Mouse (Mus musculus) frontal cortex, postnatal 25 days (tissue): ENCODE measurements at regions not wholly inside any gene's neighbourhood (a gene's known extent, or its start where the extent isn't known, plus 50 kb on each side); places are given as distances from the start of the nearest gene placed in this dataset.
A peak's percentile ranks its signal among the peaks of the same experiment; 100 is the strongest.
"Not testable (repeated sequence)": the region's sequence is repeated elsewhere in the genome, so short reads cannot be mapped to it uniquely, and the experiment has no call there.

Experiments
- DNase-seq, 2 experiments: peaks; one replicate each; pipeline ENCODE4 v3.0.0; 2022; ENCODE audit warnings: low spot score in 2 of 2

DNA sequence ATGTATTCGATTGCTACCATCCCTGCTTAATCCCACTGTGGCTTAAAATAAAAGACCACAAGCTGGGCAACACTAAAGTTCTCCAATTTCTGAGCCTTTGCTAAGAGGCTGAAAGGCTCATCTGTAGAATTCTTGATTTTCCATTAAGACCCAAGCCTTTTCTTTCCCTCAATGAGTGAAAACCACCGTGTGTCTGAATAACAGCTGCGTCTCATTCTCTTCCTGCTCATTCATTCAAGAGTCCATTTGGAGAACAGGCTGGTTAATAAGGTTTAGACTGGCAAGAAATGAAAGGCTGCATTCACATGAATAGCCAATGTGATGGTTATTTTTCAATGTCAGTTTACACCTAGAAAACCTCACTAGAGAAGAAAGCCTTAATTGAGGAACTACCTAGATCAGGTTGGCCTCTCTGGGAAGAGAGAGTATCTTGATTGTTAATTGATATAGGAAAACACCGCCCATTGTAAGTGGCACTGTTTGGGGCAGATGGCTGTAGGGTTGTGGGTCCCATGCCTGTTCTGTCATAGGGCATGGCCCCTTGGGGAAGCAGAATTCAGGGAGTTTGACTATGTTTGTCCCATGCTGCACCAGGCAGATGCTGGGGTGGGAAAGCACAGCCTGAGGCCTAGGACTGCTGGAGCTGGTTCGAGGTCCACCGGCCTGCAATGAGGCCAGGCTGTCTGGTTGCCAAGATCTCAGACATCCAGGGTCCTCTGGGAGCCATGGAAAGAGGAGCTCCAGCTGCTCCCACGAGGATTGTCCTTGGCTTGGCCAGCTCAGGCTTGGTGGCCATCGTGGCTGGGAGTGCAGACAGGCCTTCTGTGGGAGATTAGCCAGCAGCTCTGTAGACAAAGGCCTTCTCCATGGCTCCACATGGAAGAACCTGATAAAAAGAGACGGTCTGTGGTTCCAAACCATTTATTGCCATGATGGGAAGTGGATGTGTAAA, 161.3 kb upstream of the Castor2 start:
- DNase-seq: no peak

DNA sequence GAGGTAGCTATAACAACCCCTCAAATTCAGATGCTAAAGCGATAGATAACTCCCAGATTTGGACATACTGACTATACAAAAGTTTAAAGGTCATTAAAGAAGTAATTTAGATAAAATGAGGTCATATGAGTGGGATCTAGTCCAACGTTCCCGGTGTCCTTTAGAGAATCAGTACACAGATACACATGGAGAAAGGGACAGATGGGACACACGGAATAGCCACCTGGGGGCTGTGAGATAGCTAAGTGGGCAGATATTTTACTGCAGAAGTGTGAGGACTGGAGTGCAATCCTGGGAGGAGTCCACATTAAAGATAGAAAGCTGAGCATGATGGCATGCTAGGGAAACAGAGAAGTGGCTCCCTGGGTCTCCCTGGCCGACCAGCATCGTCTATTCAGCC, 164.1 kb upstream of the Castor2 start:
- DNase-seq: no peak

DNA sequence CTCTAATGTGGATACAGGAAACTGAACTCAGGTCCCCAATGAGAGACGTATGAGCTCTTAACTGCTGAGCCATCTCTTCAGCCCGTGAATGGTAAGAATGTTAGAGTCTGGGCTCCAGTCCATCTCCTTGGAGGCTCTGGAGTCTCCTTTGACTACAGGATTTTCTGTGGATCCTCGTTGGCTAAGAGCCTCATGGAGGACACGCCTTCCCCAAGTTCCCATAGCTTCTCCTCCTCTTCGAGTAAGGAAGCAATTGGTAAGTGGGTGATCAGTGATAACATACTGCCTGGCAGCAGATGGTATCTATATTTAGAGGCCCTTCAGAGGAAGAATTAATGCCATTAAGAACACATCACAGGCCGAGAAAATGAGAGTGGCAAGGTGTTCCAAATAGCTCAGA, 164.5 kb upstream of the Castor2 start:
- peak in 1 of 2 experiments; percentile 16 for DNase-seq

DNA sequence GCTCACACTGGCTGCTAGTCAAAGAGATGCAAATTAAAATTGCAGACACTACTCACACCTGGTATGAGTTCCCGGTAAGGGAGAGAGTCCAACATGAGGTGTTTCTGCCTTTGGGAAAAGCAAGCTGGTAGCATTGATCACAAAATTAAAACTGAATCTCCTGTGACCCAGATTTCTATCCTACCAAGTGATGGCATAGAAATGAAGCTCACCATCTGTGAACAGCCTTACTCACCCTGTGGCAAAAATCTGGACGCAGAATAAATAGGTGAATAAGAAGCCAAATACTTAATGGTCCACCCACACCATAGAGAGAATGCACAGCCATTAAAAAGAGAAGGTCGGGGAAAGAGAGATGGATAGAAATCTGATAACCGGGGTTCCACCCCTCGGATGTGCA, 169.4 kb upstream of the Castor2 start:
- DNase-seq: no peak

DNA sequence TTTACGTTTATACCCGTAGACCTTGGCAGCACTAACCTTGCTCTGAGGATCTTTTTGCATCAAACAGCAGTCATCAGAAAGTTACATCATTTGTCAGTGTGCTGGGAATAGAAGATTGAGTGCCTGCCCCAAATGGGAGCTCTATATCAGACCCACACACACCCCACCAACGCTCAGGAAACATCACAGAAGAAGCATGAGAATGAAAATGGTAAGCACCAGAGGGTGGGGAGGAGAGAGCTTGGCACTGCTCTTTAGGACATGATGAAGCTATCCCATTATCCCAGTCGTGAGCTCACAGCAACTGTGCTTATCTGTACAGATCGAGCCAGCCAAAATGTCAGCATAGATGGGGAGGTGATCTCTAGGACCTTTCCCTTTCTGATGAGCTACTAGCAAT, 172.5 kb upstream of the Castor2 start:
- DNase-seq: no peak

DNA sequence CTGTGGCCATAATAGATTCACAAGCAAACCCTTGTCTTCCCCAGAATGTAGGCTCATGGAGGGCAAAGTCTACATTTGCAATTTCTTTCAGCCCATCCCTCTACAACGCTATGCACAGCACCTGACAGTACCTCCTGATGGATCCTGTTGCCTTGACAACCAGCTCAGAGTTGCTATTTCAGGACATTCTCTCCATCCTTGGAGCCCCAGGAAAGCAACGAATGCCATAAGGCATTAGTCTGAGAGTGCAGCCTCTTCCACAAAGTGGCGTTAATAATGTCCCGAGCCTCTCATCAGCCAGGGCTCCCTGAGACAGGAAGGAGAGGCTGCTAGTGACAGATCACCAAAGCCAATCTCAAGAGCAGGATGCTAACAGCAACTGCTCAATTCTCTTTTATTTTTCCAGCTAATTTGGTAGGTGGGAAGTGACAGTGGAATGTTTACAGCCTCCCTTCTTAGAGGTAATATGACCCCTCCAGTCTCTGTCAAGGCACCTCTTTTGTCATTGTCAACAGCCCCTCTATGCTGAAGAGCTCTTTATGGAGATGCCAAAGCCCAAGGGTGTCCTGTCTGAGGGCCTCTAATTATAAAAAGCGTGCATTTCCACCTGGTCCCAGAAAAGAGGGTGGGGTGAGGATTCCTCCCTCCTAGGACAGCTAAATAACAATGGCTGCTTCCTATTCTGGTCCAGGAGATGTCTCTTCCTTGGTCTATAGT, 174.2 kb upstream of the Castor2 start:
- DNase-seq: peak in 1 of 2 experiments; percentile 15

DNA sequence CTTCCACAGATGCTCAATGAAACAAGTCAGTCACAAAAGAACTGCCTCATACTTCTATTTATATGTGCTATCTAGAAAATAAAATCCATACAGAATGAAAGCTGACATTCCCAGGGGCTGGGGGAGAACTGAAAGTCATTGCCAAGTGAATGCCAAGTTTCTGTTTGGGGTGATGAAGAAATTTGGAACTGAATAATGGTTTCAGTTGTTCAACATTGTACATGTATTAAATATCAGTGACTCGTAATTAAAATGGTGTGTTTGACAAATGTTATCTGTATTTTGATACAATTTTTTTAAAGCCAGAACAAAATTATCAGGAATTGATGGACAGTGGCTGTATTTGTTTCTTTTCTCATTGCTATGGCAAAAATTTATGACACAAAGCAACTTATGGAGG, 177.3 kb upstream of the Castor2 start:
- DNase-seq: no peak

DNA sequence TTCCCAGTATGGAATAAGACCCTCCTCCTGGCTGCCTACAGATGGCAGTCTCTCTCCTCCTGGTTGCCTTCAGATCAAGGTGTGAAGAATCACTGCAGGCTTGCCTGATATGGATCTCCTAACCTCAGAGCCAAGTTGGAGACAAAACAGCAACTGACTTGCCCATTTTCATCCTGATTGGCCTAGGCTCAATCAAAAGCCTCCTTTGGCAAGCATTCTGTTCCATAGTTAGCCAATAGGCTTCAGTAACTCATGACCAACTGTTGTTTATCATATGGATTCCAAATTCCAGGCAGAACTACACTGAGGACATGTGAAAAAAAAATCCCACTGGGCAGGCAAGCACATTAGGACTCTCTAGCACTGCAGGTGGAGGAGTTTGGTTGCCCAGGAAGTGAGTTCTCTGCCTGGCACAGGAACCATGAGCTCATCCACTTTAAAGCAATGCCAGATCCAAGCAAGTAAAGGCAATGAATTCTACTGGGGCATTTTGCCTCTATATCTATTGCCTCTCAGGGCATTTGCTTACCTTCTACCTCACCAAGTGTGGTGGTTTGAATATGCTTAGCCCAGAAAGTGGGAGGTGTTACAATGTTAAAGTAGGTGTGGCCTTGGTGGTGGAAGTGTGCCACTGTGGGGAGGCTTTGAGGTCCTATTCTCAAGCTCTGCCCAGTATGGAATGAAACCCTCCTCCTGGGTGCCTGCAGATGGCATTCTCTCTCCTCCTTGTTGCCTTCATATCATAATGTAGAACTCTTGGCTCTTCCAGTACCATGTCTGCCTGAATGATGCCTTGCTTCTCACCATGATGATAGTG, 183.6 kb upstream of the Castor2 start:
- no peak for DNase-seq

DNA sequence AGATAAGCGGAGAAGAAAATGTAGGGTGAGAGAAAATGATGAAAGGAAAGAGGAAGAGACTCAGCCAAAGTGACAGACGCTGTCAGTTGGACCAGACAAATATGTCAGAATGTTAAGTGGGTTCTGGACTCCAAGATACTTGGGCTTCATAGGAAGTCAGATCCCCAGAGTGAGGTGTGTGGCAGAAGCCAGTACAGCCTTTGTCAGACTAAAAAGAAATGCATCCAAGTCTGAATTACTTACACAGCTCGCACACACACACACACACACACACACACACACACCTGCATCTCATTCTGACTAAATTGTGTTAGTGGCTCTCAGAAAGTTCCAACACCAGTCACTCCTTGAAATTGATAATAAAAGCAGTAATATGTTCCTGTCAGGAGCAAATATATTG, 192.1 kb upstream of the Castor2 start:
- DNase-seq: no peak

DNA sequence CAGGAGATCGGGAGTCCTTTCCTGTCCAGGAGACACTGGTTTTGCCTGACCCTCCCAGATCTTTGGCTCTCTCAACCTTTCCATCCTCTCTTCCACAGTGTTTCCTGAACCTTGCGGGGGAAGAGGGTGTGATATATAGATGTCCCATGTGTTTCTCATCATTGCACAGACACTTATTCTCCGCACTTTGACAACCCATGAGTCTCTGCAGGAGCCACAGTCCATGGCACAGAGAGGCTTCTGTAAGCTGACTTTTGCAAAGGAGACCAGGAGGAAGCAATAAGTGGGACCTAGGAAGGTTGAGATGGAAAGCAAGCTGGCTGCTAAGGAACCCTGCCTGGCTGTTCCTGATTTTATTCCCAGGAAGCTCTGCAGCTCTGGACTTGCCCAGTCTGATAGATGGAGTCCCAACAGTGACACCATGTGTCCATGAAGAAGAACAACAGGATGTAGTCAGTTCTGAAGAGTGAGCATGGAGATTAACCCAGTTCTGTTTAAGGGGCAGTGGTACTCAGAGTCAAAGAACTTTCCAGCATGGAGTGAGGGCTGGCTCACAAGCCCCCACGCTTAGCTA, 201.4 kb upstream of the Castor2 start:
- no peak for DNase-seq

DNA sequence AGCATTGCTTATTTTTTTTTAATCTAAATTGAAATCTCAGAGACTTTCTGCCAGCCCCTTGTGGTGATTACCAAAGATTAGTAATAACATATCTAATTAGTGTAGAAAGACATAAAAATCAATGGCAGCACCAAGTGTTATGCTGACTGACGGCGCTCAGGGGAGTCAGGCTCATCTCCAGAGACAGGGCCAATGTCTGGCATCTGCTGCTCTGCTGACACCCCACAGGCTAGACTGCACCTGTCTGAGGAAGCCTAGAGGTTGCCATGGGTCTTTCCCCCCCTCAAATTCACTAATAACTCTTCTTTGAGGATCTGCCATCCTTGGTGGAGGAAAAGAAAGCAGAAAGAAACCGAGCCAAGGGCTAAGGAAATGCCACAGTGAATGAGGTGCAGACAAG, 208.8 kb upstream of the Castor2 start:
- no peak for DNase-seq

DNA sequence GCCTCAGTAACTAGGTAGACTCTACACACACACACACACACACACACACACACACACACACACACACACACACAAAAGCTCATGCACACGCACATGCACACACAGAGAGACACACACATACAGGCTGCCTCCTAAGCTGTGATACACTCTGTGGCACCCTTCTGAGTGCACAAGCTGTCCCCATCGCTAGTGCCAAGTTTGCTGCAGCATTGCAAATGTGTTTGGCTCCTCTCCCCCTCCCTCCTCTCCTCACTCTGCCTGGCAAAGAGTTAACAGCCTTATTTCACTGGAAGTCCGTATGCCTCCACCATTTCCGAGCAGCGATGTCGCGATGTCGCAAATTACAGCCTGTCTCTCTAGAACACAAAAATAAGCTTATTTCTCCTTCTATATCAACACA, 209.7 kb upstream of the Castor2 start:
- peak; percentile 19 to 22 for DNase-seq

DNA sequence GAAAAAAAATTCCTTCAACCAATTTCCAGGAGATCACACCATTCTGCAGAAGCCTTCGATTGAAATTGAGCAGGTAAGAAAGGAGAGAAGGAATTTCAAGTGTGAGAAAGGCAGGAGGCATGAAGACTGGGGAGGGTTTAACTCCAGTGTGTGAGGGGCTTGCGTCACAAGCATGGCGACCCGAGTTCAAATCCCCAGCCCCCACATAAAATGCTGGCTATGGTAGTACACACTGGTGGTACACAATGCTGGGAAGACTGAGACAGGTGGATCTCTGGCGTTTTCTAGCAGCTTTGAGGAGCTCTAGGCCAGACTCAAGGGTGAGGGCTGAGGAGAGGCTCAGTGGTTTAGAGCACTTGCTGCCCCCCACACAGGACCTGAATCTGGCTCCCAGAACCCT, 214.0 kb upstream of the Castor2 start:
- DNase-seq: no peak

DNA sequence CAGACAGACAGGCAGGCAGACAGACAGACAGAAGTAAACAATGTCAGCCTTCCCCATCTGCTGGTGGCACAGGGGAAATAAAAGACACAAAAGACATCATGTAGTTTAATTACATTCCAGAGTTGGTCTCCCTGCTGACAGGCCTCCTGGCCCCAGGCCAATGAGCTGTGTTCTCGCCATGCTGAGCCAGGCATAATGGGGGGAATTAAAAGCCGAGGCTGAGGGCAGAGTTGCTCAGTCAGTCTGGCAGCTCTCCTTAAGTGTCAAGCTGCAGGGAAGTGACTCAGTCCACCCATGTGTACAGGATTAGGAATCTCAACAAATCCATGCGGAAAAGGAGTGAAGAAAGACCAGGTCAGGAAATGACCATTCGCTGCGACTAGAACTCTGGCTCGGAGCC, 214.5 kb upstream of the Castor2 start:
- DNase-seq: peak in 1 of 2 experiments; percentile 13

DNA sequence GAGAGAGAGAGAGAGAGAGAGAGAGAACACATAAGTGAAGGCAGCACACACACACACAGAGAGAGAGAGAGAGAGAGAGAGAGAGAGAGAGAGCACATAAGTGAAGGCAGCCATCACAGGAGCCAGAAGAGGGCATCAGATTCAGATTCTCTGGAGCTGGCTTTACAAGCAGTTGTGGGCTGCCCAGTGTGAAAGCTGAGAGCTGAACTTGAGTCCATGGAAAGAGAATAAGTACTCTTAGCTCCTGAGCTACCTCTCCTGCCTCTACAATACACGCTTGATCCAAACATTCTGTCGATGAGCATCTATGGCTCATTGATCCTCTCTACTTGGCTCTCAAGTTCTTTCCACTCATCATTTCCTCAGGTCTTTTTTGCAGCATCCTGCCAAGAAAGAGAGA, 214.9 kb upstream of the Castor2 start:
- no peak for DNase-seq

DNA sequence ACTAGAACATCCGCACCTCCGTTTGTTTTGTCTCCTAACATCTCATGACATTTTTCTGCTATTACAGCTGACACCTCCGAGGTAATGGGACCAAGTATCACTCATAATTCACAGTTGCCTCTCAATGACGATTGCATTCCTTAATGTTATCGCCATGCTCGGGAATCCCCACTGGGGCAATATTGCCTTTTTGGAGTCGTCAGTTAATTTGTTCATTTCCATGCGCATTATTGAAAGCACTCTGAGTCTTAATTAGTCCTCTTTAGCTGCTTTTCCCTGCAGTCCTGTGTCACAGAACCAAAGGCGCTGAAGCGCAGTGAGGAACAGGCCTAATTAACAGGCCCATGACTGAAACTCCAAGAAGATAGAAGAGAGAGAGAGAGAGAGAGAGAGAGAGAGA, 255.0 kb upstream of the Castor2 start:
- no peak for DNase-seq

DNA sequence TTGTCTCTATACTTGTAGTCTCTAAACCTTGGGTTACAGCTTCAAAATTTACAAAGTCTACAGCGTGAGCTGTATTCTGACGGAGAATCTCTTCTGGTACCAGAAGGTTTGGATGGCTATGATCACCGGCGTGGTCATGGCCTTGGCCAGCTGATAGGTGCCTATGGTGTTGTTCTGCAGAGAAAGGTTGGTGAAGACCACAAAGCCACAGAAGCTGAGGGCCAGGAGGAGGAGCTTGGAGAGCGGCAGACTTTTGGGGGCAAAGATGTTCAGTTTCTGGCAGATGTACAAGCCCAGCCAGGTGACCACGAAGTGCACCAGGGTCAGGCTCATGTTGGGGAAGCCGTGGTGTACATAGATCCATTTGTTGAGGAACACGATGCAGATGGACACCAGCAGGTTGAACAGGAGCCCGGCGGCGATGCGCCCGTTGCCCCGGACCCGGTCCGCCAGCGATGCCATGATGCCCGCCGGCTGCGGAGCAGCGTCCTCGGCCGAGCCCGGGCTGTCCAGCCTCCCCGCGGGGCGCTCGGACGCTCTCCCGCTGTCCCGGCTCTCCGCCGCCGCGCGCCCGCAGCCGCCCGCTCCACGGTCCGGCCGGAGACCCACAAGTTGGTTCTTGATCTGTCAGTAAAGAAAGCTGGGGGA, 257.3 kb upstream of the Castor2 start:
- DNase-seq: not testable (repeated sequence)

DNA sequence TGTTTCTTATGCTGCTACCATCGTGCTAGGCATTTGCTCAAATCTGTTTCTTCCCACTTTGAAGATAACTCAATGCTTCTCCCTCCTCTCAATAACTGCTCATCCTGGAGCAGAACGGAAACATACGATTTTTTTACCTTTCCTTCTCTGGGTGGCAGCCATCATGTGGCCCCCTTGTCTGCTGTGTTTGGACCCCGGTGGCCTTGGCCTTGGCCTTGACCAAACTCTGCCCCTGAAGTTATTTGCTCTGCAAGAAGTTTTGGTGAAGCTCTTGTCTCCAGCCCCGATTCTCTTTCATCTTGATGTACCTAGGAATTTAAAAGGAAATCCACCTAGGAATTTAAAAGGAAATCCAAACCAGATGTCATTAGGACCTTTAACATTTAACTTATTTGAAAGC, 261.2 kb upstream of the Castor2 start:
- DNase-seq: no peak

DNA sequence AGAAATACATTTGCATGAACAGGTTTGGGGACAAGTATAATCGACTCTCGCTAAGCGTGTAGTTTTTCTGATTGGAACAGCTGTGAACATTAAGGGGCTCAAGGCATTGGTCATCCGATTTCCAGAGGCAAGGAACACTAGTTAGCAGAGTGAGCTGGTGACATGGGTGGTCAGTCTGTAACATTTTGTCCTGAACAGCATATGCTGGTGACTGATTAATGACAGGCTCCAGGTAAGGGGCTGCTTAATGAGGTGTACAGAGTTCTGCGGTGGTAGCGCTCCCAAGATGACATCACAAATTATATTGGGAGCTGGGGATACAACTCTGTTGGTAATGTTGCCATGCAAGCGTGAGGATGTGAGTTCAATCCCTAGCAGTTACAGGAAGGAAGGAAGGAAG, 266.3 kb upstream of the Castor2 start:
- DNase-seq: no peak

DNA sequence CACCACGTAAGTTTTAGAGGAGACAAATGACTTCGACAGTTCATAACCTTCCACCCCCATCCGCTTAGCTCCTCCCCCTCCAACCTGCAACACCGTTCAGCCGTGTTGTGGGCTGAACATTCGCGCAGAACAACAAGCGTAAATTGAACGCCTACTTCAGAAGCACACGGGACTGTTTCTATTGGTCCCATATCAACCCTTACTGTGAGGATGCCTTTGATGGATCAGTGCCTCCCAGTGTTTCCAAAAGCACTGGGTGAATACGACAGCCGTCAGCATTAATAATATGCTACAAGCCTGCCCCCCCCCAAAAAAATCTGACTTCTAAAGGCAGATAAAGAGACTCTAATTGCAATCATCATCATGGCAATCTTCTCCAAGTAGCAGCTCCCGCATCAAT, 271.3 kb upstream of the Castor2 start:
- DNase-seq: no peak

DNA sequence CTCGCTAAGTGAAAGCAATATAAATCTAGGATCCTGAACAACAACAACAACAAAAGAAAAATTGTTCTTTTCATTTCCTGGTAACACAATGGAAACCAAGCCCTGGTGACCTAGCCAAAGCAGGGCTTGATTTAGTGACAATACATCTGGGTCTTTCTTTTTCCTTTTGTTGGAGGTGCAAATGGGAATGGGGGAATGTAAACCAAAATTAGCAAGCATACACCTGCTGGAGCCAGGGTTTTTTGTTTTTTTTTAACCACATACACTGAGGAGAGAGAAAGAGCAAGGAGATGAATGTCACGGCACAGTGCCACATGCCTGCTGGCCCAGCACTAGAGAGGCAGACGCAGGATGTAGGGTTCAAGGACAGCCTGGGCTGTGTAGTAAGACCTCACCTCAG, 275.6 kb upstream of the Castor2 start:
- no peak for DNase-seq
